Mouse (Mus musculus) ES-Bruce4 (cell line): ENCODE measurements around the gene Tubb3.

Source experiments
- CTCF ChIP-seq: IDR thresholded peaks from one replicate; pipeline ENCODE4 v1.8.1; 2011; ENCODE audit warnings: low read depth, low read length
- POLR2A ChIP-seq: IDR thresholded peaks from one replicate; pipeline ENCODE4 v1.8.1; 2011; ENCODE audit warnings: low read length; ENCODE audit not compliant: insufficient read depth

DNA sequence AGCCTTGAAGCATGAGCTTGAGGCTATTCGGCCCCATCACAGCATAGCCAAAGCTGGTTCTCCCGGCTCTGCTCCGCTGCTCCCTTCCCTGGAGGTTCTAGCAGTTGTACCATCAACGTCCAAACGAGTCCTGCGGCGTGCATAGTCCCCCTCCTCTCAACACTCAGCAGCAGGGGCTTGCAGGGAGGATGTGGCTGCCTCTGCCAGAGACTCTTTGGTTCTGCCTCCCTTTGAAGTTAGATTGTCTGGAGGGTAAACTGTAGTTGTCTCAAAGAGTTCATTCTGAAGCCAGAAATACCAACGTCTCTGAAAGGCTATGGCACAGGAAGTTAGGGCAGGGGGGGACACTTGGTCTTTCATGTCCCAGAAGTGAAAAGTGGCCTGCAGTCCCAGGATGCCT lies 6.7 kb upstream of the Tubb3 start:
- TF ChIP-seq POLR2A = no peak
- TF ChIP-seq CTCF = no peak
